Mouse (Mus musculus) limb, embryonic 10.5 days (tissue): ENCODE results near the gene Med17. TPM values are rescaled to one million over a fixed set of nuclear protein-coding genes. Genes with fewer than 3 reads are reported as not detected.
"Not testable (repeated sequence)": the region's sequence is repeated elsewhere in the genome, so short reads cannot be mapped to it uniquely, and the experiment has no call there.

ENCODE experiments used
- DNase-seq: peaks from one replicate; pipeline ENCODE4 v3.0.0-alpha.2; 2017; ENCODE audit warnings: low spot score
- H3K27ac ChIP-seq: fragments of 300-500 bp; sonication (generic); 2 replicates; pipeline ENCODE4 v1.5.1; 2016; ENCODE audit warnings: mild to moderate bottlenecking
- H3K27me3 ChIP-seq: fragments of 300-500 bp; sonication (generic); 2 replicates; pipeline ENCODE4 v1.6.1; 2016; ENCODE audit warnings: low read depth, mild to moderate bottlenecking; ENCODE audit not compliant: poor library complexity, severe bottlenecking
- H3K36me3 ChIP-seq: fragments of 300-500 bp; sonication (generic); 2 replicates; pipeline ENCODE4 v1.6.1; 2016; ENCODE audit warnings: mild to moderate bottlenecking, moderate library complexity
- H3K4me1 ChIP-seq: fragments of 300-500 bp; sonication (generic); 2 replicates; pipeline ENCODE4 v1.6.1; 2016
- H3K4me3 ChIP-seq: fragments of 300-500 bp; sonication (generic); 2 replicates; pipeline ENCODE4 v1.5.1; 2016; ENCODE audit warnings: mild to moderate bottlenecking, moderate library complexity
- H3K9me3 ChIP-seq: fragments of 300-500 bp; sonication (generic); replicated peaks from 2 replicates; pipeline ENCODE4 v1.6.1; 2016; ENCODE audit warnings: mild to moderate bottlenecking
- WGBS: fragments of 180-500 bp; shearing (Covaris S2); methylation state at CpG from one replicate; pipeline ENCODE4 v1.1.7; 2016; 5-methylcytosine and 5-hydroxymethylcytosine counted together
- polyA plus RNA-seq: library from polyadenylated mRNA; unstranded; fragments of >200 nt; fragmentation: Nextera tagmentation; extraction: Ambion mirVana; gene quantifications from 2 replicates; pipeline ENCODE4 v1.2.1, GENCODE M21; 2016

Gene Med17
- polyA plus RNA-seq, 1 experiment from 2014 or later, result 40.5 TPM

DNA sequence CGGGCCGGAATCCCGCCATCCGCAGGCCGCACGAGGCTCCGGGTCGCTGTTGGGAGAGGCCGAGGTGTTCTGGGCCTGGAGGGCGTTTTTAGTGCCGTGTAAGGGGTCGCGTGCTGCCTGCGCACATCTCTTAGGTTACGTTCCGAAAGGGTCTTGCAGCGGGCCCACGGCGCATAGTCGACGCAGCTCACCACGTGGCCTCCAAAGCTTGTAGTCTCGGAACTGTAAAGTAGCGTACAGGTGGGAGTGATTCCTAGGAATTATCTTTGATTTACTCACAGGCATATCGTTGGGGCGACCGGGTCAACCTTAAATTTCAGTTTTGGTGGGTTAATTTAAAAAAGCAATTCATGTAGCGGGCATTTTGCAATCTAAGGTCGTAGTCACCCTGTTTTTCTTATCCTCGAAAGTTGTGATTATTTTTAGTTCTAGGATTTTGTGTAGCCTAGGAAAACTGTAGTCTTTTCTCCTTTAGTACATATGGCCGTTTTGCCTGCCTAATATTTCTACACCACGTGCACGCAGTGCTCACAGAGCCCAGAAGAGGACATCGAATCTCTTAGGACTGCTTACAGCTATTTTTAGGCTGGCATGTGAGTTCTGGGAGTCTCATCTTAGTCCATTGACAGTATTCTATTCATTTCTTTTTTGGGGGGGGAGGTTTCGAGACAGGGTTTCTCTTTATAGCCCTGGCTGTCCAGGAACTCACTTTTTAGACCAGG is 26.8 kb upstream of the Med17 start, which contains the start of gene 4931406C07Rik:
Gene 4931406C07Rik, minus strand, starts transcription at position 51 of the 722 bp plus-strand sequence.
- WGBS, result under 1% methylated on average over 35 of the region's 35 CpGs
- peaks cover 25% of the 10 kb centered on the region for H3K4me1 ChIP-seq
- H3K9me3 ChIP-seq, result no peaks in the 10 kb centered on the region
- DNase-seq, result no peak
- H3K27ac ChIP-seq, result peak within 1 kb of the TSS; percentile 96
- H3K4me3 ChIP-seq, result peak within 1 kb of the TSS; percentile 77
- H3K27me3 ChIP-seq, result no peaks in the 10 kb centered on the region
- H3K36me3 ChIP-seq, result peaks cover 45% of the 10 kb centered on the region

- Histone ChIP-seq H3K36me3 (peaks cover 38% of the 10 kb centered on the region), H3K27me3 (no peaks in the 10 kb centered on the region), H3K4me1 (peaks cover 31% of the 10 kb centered on the region), H3K4me3 (peak within 1 kb of the TSS; percentile 77), H3K9me3 (no peaks in the 10 kb centered on the region), H3K27ac (peak within 1 kb of the TSS; percentile 96)
- 13% methylated on average over 45 of the region's 45 CpGs for WGBS
- peak; percentile 97 for DNase-seq
Observed at GRCm38 (mm10) chr9:15305503-15306397, 26.0 kb upstream of the Med17 start, which contains the start of gene Taf1d. Taf1d (plus strand) TSS chr9:15306214.

DNA sequence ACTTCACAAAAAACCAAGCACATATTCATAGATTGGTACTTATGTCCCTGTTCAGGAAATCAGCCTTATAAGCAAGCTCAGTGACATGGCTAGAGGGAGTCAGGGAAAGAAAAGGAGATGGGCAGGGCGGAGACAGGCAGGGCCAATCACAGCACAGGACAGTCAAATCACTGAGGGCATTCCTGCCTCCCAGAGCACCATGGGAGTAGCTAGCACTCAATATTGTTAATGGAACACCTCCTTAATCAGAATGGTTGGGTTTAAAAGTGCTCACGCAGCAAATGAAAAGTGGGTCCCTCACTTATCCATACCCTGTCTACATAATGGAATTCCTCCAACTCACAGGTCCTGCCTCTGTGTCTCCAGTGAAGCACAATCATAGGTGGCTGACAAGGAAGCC is 23.1 kb upstream of the Med17 start:
- no peak for DNase-seq

GRCm38 (mm10) chr9:15302006-15302405 is 22.3 kb upstream of the Med17 start:
- H3K4me3 ChIP-seq, H3K9me3 ChIP-seq, H3K27me3 ChIP-seq, H3K27ac ChIP-seq, H3K36me3 ChIP-seq, DNase-seq: not testable (repeated sequence)
- WGBS, result 76% methylated on average over 6 of the region's 6 CpGs
- peaks cover 11% of the 10 kb centered on the region for H3K4me1 ChIP-seq

More for the DNA sequence above, 23.1 kb upstream of the Med17 start:
- Histone ChIP-seq H3K27me3 (no peaks in the 10 kb centered on the region), H3K27ac (no peak overlapping the region), H3K9me3 (no peaks in the 10 kb centered on the region), H3K4me3 (no peak overlapping the region), H3K4me1 (peaks cover 19% of the 10 kb centered on the region), H3K36me3 (peaks cover 9% of the 10 kb centered on the region)
- WGBS, result 70% methylated on average over 2 of the region's 2 CpGs

GRCm38 (mm10) chr9:15301399-15301798 is 21.7 kb upstream of the Med17 start:
- H3K9me3 ChIP-seq, result no peaks in the 10 kb centered on the region
- WGBS, result 35% methylated on average over 6 of the region's 6 CpGs
- peaks cover 10% of the 10 kb centered on the region for H3K4me1 ChIP-seq
- H3K4me3 ChIP-seq, result 0 out of 2 replicates have a peak overlapping the region, but pooled peaks have one; percentile 3
- H3K36me3 ChIP-seq, result no peaks in the 10 kb centered on the region
- peak; percentile 45 for DNase-seq
- peak overlapping the region; percentile 53 for H3K27ac ChIP-seq
- H3K27me3 ChIP-seq, result no peaks in the 10 kb centered on the region

DNA sequence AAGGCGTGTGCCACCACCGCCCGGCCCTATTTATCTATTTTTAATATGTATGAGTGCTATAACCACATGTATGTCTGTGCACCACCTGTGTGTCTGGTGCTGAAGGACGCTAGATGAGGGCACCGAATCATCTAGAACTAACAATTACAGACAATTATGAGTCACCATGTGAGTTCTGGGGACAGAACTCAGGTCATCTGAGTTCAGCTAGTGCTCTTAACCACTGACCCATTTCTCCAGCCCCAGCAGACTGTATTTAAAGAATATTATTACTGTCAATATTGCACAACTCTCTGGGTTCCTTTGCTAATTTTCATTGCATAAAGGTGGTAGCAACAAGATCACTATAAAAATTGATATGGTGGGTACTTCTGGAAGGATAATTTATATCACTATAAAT is 20.3 kb upstream of the Med17 start:
- 87% methylated on average over 5 of the region's 5 CpGs for WGBS
- DNase-seq, result no peak
- H3K27me3 ChIP-seq, result no peaks in the 10 kb centered on the region
- no peaks in the 10 kb centered on the region for H3K36me3 ChIP-seq
- H3K9me3 ChIP-seq, result no peaks in the 10 kb centered on the region
- H3K4me3 ChIP-seq, result no peak overlapping the region
- H3K4me1 ChIP-seq, result peaks cover 7% of the 10 kb centered on the region
- H3K27ac ChIP-seq, result no peak overlapping the region

DNA sequence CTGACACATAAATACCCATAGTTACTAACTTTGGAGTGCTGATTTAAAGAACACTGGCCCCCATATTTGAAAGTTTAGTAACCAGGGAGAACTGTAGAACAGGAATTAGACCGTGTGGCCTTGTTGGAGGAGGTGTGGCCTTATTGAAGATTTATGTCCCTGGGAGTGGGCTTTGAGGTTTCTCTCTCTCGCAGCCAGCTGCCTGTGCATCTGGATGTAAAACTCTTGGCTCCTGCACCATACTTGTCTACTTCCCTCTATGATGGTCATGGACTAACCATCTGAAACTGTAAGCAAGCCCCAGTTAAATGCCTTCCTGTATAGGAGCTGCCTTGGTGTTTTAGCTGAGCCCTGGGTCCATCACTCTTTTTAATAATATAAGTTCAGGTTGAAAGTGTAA is 18.7 kb upstream of the Med17 start:
- H3K27me3 ChIP-seq, result no peaks in the 10 kb centered on the region
- H3K4me1 ChIP-seq, result peaks cover 7% of the 10 kb centered on the region
- WGBS, result 26% methylated on average over 2 of the region's 2 CpGs
- no peaks in the 10 kb centered on the region for H3K36me3 ChIP-seq
- H3K9me3 ChIP-seq, result no peaks in the 10 kb centered on the region
- DNase-seq, result no peak
- H3K4me3 ChIP-seq, result no peak overlapping the region
- no peak overlapping the region for H3K27ac ChIP-seq

DNA sequence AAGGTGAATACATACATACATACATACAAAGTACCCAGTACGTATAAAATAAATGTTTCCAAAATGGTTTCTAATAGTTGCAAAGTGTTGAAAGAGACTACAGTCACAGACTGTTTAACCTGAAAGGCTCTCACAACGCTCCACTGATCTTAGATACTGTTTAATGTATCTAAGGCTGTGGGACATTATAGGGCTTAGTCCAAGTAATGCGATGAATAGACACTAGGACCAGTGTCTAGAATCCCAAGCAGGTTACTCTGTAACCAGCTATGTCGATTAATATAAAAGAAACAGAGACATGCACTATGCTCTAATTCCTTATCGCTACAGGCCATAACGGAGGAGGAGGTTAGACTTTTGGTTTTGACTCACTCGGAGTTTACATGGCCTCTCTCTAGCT is 17.4 kb upstream of the Med17 start:
- DNase-seq, result no peak
- no peaks in the 10 kb centered on the region for H3K9me3 ChIP-seq

DNA sequence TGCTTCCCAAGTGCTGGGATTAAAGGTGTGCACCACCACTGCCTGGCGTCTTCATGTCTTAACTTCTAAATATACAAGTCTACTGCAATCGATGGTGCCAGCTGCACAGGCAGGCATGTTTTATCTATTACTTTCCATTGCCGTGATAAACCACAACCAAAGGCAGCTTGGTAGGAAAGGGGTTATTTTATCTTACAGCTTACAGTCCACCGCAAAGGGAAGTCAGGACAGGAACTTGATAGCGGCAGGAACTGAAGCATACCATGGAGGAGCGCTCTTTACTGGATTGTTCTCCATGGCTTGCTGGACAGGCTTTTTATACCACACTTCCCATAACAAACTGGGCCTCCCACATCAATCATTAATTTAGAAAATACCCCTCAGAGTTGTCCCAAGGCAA is 9.5 kb upstream of the Med17 start:
- Histone ChIP-seq H3K27me3 (no peaks in the 10 kb centered on the region), H3K27ac (no peak overlapping the region), H3K9me3 (no peaks in the 10 kb centered on the region), H3K4me1 (no peaks in the 10 kb centered on the region), H3K36me3 (no peaks in the 10 kb centered on the region), H3K4me3 (no peak overlapping the region)
- no peak for DNase-seq
- WGBS, result 90% methylated on average over 6 of the region's 6 CpGs

More for the DNA sequence above, 17.4 kb upstream of the Med17 start:
- Histone ChIP-seq H3K27ac (no peak overlapping the region), H3K27me3 (no peaks in the 10 kb centered on the region), H3K4me3 (no peak overlapping the region), H3K4me1 (peaks cover 7% of the 10 kb centered on the region), H3K36me3 (no peaks in the 10 kb centered on the region)
- WGBS, result 91% methylated on average over 7 of the region's 7 CpGs

DNA sequence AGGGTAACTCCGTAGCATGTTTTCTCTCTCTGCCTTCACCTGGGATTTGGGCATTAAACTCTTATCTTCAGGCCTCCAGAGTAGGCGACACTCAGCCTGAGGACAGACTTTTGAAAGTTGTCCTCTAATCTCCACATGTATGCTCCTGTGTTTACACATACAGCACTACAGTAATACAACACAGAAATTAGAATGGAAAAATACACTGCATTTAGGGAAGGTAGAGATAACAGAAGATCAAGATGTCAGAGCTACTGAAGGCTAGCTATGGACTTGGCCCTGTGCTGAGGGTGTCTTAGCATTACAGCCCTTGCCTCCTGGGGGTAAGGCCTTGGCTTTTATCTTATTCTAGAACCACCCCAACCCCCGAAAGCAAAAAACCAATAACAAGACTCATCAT is 8.7 kb upstream of the Med17 start:
- Histone ChIP-seq H3K4me1 (no peaks in the 10 kb centered on the region), H3K4me3 (no peak overlapping the region), H3K27ac (no peak overlapping the region), H3K36me3 (no peaks in the 10 kb centered on the region), H3K9me3 (no peaks in the 10 kb centered on the region), H3K27me3 (no peaks in the 10 kb centered on the region)
- DNase-seq, result no peak
- 86% methylated on average over 3 of the region's 3 CpGs for WGBS

- H3K27me3 ChIP-seq, result no peaks in the 10 kb centered on the region
- no peaks in the 10 kb centered on the region for H3K4me1 ChIP-seq
- H3K4me3 ChIP-seq, result no peak overlapping the region
- WGBS, result 57% methylated on average over 6 of the region's 6 CpGs
- H3K9me3 ChIP-seq, result no peaks in the 10 kb centered on the region
- H3K36me3 ChIP-seq, result no peaks in the 10 kb centered on the region
- DNase-seq, result no peak
- no peak overlapping the region for H3K27ac ChIP-seq
Observed at GRCm38 (mm10) chr9:15287846-15288245, 8.1 kb upstream of the Med17 start.

- DNase-seq, result no peak
- no peaks in the 10 kb centered on the region for H3K9me3 ChIP-seq
- H3K4me1 ChIP-seq, result peaks cover 7% of the 10 kb centered on the region
- H3K27me3 ChIP-seq, result no peaks in the 10 kb centered on the region
- H3K36me3 ChIP-seq, result no peaks in the 10 kb centered on the region
- H3K27ac ChIP-seq, result no peak overlapping the region
- 68% methylated on average over 3 of the region's 3 CpGs for WGBS
- no peak overlapping the region for H3K4me3 ChIP-seq
Observed at GRCm38 (mm10) chr9:15285443-15285842, 5.7 kb upstream of the Med17 start.

- Histone ChIP-seq H3K4me1 (peaks cover 13% of the 10 kb centered on the region), H3K4me3 (peak overlapping the region; percentile 98), H3K27me3 (no peaks in the 10 kb centered on the region), H3K9me3 (no peaks in the 10 kb centered on the region), H3K27ac (peak overlapping the region; percentile 91), H3K36me3 (peaks cover 20% of the 10 kb centered on the region)
- DNase-seq, result no peak
- 57% methylated on average over 5 of the region's 5 CpGs for whole genome bisulfite sequencing
Observed at GRCm38 (mm10) chr9:15280491-15280879, 754 bp upstream of the Med17 start.
